Mouse (Mus musculus): ENCODE data around the gene Stap2. TPM values are rescaled to one million over a fixed set of nuclear protein-coding genes. Genes with fewer than 3 reads are reported as not detected.

Stap2 gene
- polyA plus RNA-seq, 1 experiment, result 22.2 TPM

Other genes starting within 250 kb of the Stap2 start
- 0.27 and 0.36 TPM in 2 replicates for gene Zfp119a, start 126.7 kb downstream of the Stap2 start, polyA plus RNA-seq (2012; rRNA removed)
- 1.6 and 1.9 TPM in 2 replicates for gene Zfp959, start 113.5 kb downstream of the Stap2 start, polyA plus RNA-seq (2012; rRNA removed)
- 0.17 and 0.23 TPM in 2 replicates for gene Zfp119b, start 56.1 kb downstream of the Stap2 start, polyA plus RNA-seq (2012; rRNA removed)
- 24.5 and 25.9 TPM in 2 replicates for gene Ebi3, start 52.9 kb downstream of the Stap2 start, polyA plus RNA-seq (2012; rRNA removed)
- gene Yju2, start 46.5 kb downstream of the Stap2 start, polyA plus RNA-seq (2012; rRNA removed), result 16.9 and 17.3 TPM in 2 replicates
- gene Shd, start 35.1 kb downstream of the Stap2 start, polyA plus RNA-seq (2012; rRNA removed), result 0.59 and 1.9 TPM in 2 replicates
- gene Fsd1, start 19.1 kb downstream of the Stap2 start, polyA plus RNA-seq (2012; rRNA removed), result 0.26 and 0.62 TPM in 2 replicates
- 180 and 188 TPM in 2 replicates for gene Mpnd, start 127 bp upstream of the Stap2 start, polyA plus RNA-seq (2012; rRNA removed)
- gene Sh3gl1, start 31.1 kb upstream of the Stap2 start, polyA plus RNA-seq (2012; rRNA removed), result 216 and 248 TPM in 2 replicates
- gene Chaf1a, start 34.9 kb upstream of the Stap2 start, polyA plus RNA-seq (2012; rRNA removed), result 16.9 and 21.4 TPM in 2 replicates
- gene Ubxn6, start 69.4 kb upstream of the Stap2 start, polyA plus RNA-seq (2012; rRNA removed), result 76.7 and 93.1 TPM in 2 replicates
- gene Hdgfl2, start 74.0 kb upstream of the Stap2 start, polyA plus RNA-seq (2012; rRNA removed), result 80.6 and 83.3 TPM in 2 replicates
- gene Plin4, start 104.2 kb upstream of the Stap2 start, polyA plus RNA-seq (2012; rRNA removed), result 16.7 and 29.0 TPM in 2 replicates
- gene Plin5, start 112.0 kb upstream of the Stap2 start, polyA plus RNA-seq (2012; rRNA removed), result 6.2 and 11.7 TPM in 2 replicates
- 23.5 and 27.0 TPM in 2 replicates for gene Lrg1, start 116.4 kb upstream of the Stap2 start, polyA plus RNA-seq (2012; rRNA removed)
- gene Sema6b, start 134.8 kb upstream of the Stap2 start, polyA plus RNA-seq (2012; rRNA removed), result 3.8 and 4.9 TPM in 2 replicates
- 21.6 and 26.8 TPM in 2 replicates for gene Tnfaip8l1, start 156.9 kb upstream of the Stap2 start, polyA plus RNA-seq (2012; rRNA removed)
- gene Mydgf, start 178.3 kb upstream of the Stap2 start, polyA plus RNA-seq (2012; rRNA removed), result 57.4 and 62.3 TPM in 2 replicates
- gene Dpp9, start 213.3 kb upstream of the Stap2 start, polyA plus RNA-seq (2012; rRNA removed), result 85.6 and 95.2 TPM in 2 replicates